Mouse (Mus musculus) hindlimb bud, embryonic 11.5 days (tissue): ENCODE data around the gene Mafk.
"Not testable (repeated sequence)": the region's sequence is repeated elsewhere in the genome, so short reads cannot be mapped to it uniquely, and the experiment has no call there.

Source experiments
- DNase-seq: peaks from one replicate; pipeline ENCODE4 v3.0.0-alpha.2; 2012; ENCODE audit warnings: low read depth, low spot score; ENCODE audit errors: extremely low spot score

The Mafk gene

GRCm38 (mm10) chr5:139791227-139792158 lies at the start of gene Mafk:
Gene Mafk, plus strand, starts transcription at chr5:139791513.
- peak; percentile 71 for DNase-seq

GRCm38 (mm10) chr5:139742640-139743039 lies 48.7 kb upstream of the Mafk start:
- not testable (repeated sequence) for DNase-seq

GRCm38 (mm10) chr5:139745771-139746170 lies 45.5 kb upstream of the Mafk start:
- DNase-seq: peak; percentile 39

GRCm38 (mm10) chr5:139749413-139750125 lies 41.7 kb upstream of the Mafk start:
- DNase-seq: no peak

GRCm38 (mm10) chr5:139750535-139750934 lies 40.8 kb upstream of the Mafk start:
- DNase-seq: peak; percentile 30

- DNase-seq: no peak
Measured at GRCm38 (mm10) chr5:139754753-139755152, 36.6 kb upstream of the Mafk start.

GRCm38 (mm10) chr5:139756135-139756534 lies 35.2 kb upstream of the Mafk start:
- DNase-seq: no peak

- no peak for DNase-seq
Measured at GRCm38 (mm10) chr5:139756586-139756985, 34.7 kb upstream of the Mafk start.

GRCm38 (mm10) chr5:139758096-139758495 lies 33.2 kb upstream of the Mafk start:
- DNase-seq: no peak

- no peak for DNase-seq
Measured at GRCm38 (mm10) chr5:139764296-139764695, 27.0 kb upstream of the Mafk start.

GRCm38 (mm10) chr5:139768216-139768615 lies 23.1 kb upstream of the Mafk start:
- DNase-seq: no peak

GRCm38 (mm10) chr5:139775216-139775926 lies 15.9 kb upstream of the Mafk start, which contains the start of gene Ints1:
Gene Ints1, minus strand, starts transcription at chr5:139775674.
- peak; percentile 95 for DNase-seq

GRCm38 (mm10) chr5:139776966-139777365 lies 14.3 kb upstream of the Mafk start:
- no peak for DNase-seq

GRCm38 (mm10) chr5:139781406-139781805 lies 9.9 kb upstream of the Mafk start:
- no peak for DNase-seq

- no peak for DNase-seq
Measured at GRCm38 (mm10) chr5:139789466-139789865, 1.8 kb upstream of the Mafk start.

GRCm38 (mm10) chr5:139792159-139792775 lies 954 bp downstream of the Mafk start:
- no peak for DNase-seq

GRCm38 (mm10) chr5:139792966-139793337 lies 1.6 kb downstream of the Mafk start:
- no peak for DNase-seq

- DNase-seq: no peak
Measured at GRCm38 (mm10) chr5:139793338-139794089, 2.2 kb downstream of the Mafk start.

GRCm38 (mm10) chr5:139794137-139794536 lies 2.8 kb downstream of the Mafk start:
- no peak for DNase-seq

- no peak for DNase-seq
Measured at GRCm38 (mm10) chr5:139794938-139795337, 3.6 kb downstream of the Mafk start.
